Mouse (Mus musculus): ENCODE results near the gene Defa31. TPM values are rescaled to one million over a fixed set of nuclear protein-coding genes. Genes with fewer than 3 reads are reported as not detected.
"Not testable (repeated sequence)": the region's sequence is repeated elsewhere in the genome, so short reads cannot be mapped to it uniquely, and the experiment has no call there.

The Defa31 gene
- polyA plus RNA-seq (2014; fragmentation: Nextera tagmentation; extraction: Ambion mirVana) = not detected in 2 replicates

GRCm38 (mm10) chr8:21191314-21191713 lies at the start of gene Defa31:
Gene Defa31 (plus strand): TSS chr8:21191614.
- H3K36me3 ChIP-seq (ENCODE audit: control insufficient read depth, insufficient read depth, low read length); H3K4me2 ChIP-seq (ENCODE audit: low read depth, low read length, severe bottlenecking); H3K9me3 ChIP-seq (ENCODE audit: control insufficient read depth, low read length); H3K4me3 ChIP-seq (ENCODE audit: low read depth, low read length); H3K9ac ChIP-seq (ENCODE audit: low read length); DNase-seq (ENCODE audit: low spot score); H3K27me3 ChIP-seq (ENCODE audit: control insufficient read depth, insufficient read depth, low read length); H3K4me1 ChIP-seq (replicated peaks; ENCODE audit: control insufficient read depth, insufficient read depth, low read length); ATAC-seq (replicated peaks; ENCODE audit: low FRiP score); H3K27ac ChIP-seq (ENCODE audit: low read depth, low read length): not testable (repeated sequence)
- no CpG with 5 or more reads among the region's 1 CpGs for WGBS

DNA sequence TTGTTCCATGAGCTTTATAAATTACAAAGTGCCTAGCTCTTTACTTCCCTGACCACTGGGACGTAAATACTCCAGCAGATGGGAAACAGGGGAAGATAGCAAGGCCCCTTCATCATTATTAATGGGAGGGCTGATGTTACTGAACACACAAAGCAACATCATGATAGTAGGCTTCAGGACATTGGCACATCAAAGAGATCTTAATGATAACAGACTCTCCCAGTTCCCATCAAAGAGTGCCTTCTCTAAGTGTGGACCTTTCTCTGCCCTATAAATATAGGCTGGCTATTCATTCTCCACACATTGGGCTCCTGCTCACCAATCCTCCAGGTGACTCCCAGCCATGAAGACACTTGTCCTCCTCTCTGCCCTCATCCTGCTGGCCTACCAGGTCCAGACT lies 29.4 kb upstream of the Defa31 start, which contains the start of gene Defa22:
TSS of gene Defa22 (plus strand) at position 301 of the 400 bp plus-strand sequence.
- DNase-seq (ENCODE audit: low spot score); H3K9ac ChIP-seq (ENCODE audit: low read length); H3K4me3 ChIP-seq (ENCODE audit: low read depth, low read length); H3K27me3 ChIP-seq (ENCODE audit: control insufficient read depth, insufficient read depth, low read length); H3K9me3 ChIP-seq (ENCODE audit: control insufficient read depth, low read length); ATAC-seq (replicated peaks; ENCODE audit: low FRiP score); H3K4me2 ChIP-seq (ENCODE audit: low read depth, low read length, severe bottlenecking); H3K27ac ChIP-seq (ENCODE audit: low read depth, low read length); H3K4me1 ChIP-seq (replicated peaks; ENCODE audit: control insufficient read depth, insufficient read depth, low read length); H3K36me3 ChIP-seq (ENCODE audit: control insufficient read depth, insufficient read depth, low read length): not testable (repeated sequence)
- no CpG with 5 or more reads among the region's 1 CpGs for WGBS

- not testable (repeated sequence) for H3K36me3 ChIP-seq (ENCODE audit: control insufficient read depth, insufficient read depth, low read length); H3K4me1 ChIP-seq (replicated peaks; ENCODE audit: control insufficient read depth, insufficient read depth, low read length); H3K9ac ChIP-seq (ENCODE audit: low read length); H3K27ac ChIP-seq (ENCODE audit: low read depth, low read length); H3K4me3 ChIP-seq (ENCODE audit: low read depth, low read length); H3K4me2 ChIP-seq (ENCODE audit: low read depth, low read length, severe bottlenecking); H3K27me3 ChIP-seq (ENCODE audit: control insufficient read depth, insufficient read depth, low read length); DNase-seq (ENCODE audit: low spot score); H3K9me3 ChIP-seq (ENCODE audit: control insufficient read depth, low read length); ATAC-seq (replicated peaks; ENCODE audit: low FRiP score)
- WGBS = no CpG with 5 or more reads among the region's 1 CpGs
Observed at GRCm38 (mm10) chr8:21201261-21201660, 9.8 kb downstream of the Defa31 start, which contains the start of gene Gm15293. Gene Gm15293 (plus strand): TSS chr8:21201561.

Other genes with a start within 250 kb of the Defa31 start
- not detected in 2 replicates for gene AY761185, start 246.9 kb upstream of the Defa31 start, polyA plus RNA-seq (2014; fragmentation: Nextera tagmentation; extraction: Ambion mirVana)
- gene Defa21, start 166.1 kb upstream of the Defa31 start, polyA plus RNA-seq (2014; fragmentation: Nextera tagmentation; extraction: Ambion mirVana) = not detected in 2 replicates
- not detected in 2 replicates for gene Defa23, start 136.6 kb upstream of the Defa31 start, polyA plus RNA-seq (2014; fragmentation: Nextera tagmentation; extraction: Ambion mirVana)
- not detected in 2 replicates for gene Defa35, start 126.6 kb upstream of the Defa31 start, polyA plus RNA-seq (2014; fragmentation: Nextera tagmentation; extraction: Ambion mirVana)
- not detected in 2 replicates for gene Defa25, start 107.2 kb upstream of the Defa31 start, polyA plus RNA-seq (2014; fragmentation: Nextera tagmentation; extraction: Ambion mirVana)
- gene Gm14851, start 95.6 kb upstream of the Defa31 start, polyA plus RNA-seq (2014; fragmentation: Nextera tagmentation; extraction: Ambion mirVana) = not detected in 2 replicates
- gene Defa30, start 57.0 kb upstream of the Defa31 start, polyA plus RNA-seq (2014; fragmentation: Nextera tagmentation; extraction: Ambion mirVana) = not detected in 2 replicates
- not detected in 2 replicates for gene Defa22, start 29.3 kb upstream of the Defa31 start, polyA plus RNA-seq (2014; fragmentation: Nextera tagmentation; extraction: Ambion mirVana)
- not detected in 2 replicates for gene Gm15293, start 9.9 kb downstream of the Defa31 start, polyA plus RNA-seq (2014; fragmentation: Nextera tagmentation; extraction: Ambion mirVana)
- not detected in 2 replicates for gene Gm15292, start 58.1 kb downstream of the Defa31 start, polyA plus RNA-seq (2014; fragmentation: Nextera tagmentation; extraction: Ambion mirVana)
- not detected in 2 replicates for gene Defa27, start 123.9 kb downstream of the Defa31 start, polyA plus RNA-seq (2014; fragmentation: Nextera tagmentation; extraction: Ambion mirVana)
- gene Defa29, start 135.4 kb downstream of the Defa31 start, polyA plus RNA-seq (2014; fragmentation: Nextera tagmentation; extraction: Ambion mirVana) = not detected in 2 replicates
- gene Defa2, start 186.9 kb downstream of the Defa31 start, polyA plus RNA-seq (2014; fragmentation: Nextera tagmentation; extraction: Ambion mirVana) = not detected in 2 replicates
- not detected in 2 replicates for gene Defa33, start 200.2 kb downstream of the Defa31 start, polyA plus RNA-seq (2014; fragmentation: Nextera tagmentation; extraction: Ambion mirVana)
- not detected in 2 replicates for gene Defa36, start 235.8 kb downstream of the Defa31 start, polyA plus RNA-seq (2014; fragmentation: Nextera tagmentation; extraction: Ambion mirVana)

Data from forebrain, embryonic 11.5 days (tissue).